Mouse (Mus musculus) stomach, adult 2 months (tissue): ENCODE results near the gene Gm5127. TPM values are rescaled to one million over a fixed set of nuclear protein-coding genes. Genes with fewer than 3 reads are reported as not detected.

ENCODE experiments used
- polyA plus RNA-seq: library from polyadenylated mRNA; depleted of rRNA; stranded (reverse); fragments of >200 nt; gene quantifications from 2 replicates; pipeline ENCODE4 v1.2.3, GENCODE M21; 2012; rRNA removed

The Gm5127 gene
- polyA plus RNA-seq: 0.14 TPM in 1 of 2 replicates, not detected in the other

GRCm38 (mm10) chrX:106582886-106583285 lies at the start of gene Gm5127:
Gm5127 (plus strand) TSS chrX:106583186.

DNA sequence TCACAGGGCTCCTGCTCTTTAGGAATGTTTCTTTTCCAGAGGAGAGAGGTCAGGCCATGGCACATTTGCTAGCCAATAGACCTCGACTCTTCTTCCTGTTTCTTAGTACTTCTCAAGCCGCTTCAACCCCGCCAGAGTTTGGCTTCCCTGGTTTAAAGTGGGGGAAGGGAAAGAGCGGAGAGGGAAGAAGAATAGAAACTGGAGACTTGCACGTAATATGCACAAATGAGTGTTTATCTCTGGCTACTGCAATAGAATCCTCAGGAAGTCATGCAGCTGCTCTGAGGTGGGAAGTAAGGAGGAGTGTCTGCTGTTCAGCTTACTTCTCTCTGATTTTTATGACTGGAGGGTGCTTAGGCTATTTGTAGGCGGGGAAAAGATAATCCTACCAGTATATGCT lies 20.4 kb downstream of the Gm5127 start, which contains the start of gene Cysltr1:
Cysltr1 (minus strand) TSS at position 294 of the 400 bp plus-strand sequence.

Other genes starting within 250 kb of the Gm5127 start
- 0.23 TPM in 1 of 2 replicates, not detected in the other for gene Fndc3c1, start 97.8 kb upstream of the Gm5127 start, polyA plus RNA-seq
- gene Cysltr1, start 20.5 kb downstream of the Gm5127 start, polyA plus RNA-seq: 0.12 and 0.66 TPM in 2 replicates